Mouse (Mus musculus) embryo, embryonic 9.5 days (tissue): Measurements from ENCODE around the gene Cyp4f37.
A peak's percentile ranks its signal among the peaks of the same experiment; 100 is the strongest.
"Not testable (repeated sequence)": the region's sequence is repeated elsewhere in the genome, so short reads cannot be mapped to it uniquely, and the experiment has no call there.

ENCODE experiments used
- DNase-seq: peaks from one replicate; pipeline ENCODE4 v3.0.0-alpha.2; 2017; ENCODE audit errors: extremely low spot score

Cyp4f37 gene

DNA sequence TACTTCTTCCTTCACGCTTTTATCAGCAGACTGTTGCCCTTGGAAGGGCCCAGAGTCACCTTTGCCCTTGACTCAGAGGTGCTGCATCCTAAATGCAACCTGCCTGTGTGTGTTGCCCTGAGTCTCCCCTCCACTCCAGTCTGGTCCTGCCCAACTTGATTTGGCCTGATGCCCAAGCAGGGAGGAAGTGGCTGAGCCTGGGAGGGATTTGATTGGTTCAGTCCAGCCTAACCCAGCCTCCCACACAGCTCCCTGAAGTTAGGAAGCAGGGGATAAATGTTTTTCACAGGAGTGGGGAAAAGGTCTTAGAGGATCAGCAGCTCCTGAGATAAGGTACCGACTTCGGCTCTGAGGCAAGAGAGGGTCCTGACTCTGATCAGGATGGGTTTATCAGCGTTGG is at the start of gene Cyp4f37:
TSS of gene Cyp4f37 (plus strand) at position 292 of the 400 bp plus-strand sequence.
- DNase-seq, result not testable (repeated sequence)

- not testable (repeated sequence) for DNase-seq
Measured at GRCm38 (mm10) chr17:32573286-32573685, 47.8 kb upstream of the Cyp4f37 start.

- DNase-seq, result no peak
Measured at GRCm38 (mm10) chr17:32577496-32578186, 43.5 kb upstream of the Cyp4f37 start.

DNA sequence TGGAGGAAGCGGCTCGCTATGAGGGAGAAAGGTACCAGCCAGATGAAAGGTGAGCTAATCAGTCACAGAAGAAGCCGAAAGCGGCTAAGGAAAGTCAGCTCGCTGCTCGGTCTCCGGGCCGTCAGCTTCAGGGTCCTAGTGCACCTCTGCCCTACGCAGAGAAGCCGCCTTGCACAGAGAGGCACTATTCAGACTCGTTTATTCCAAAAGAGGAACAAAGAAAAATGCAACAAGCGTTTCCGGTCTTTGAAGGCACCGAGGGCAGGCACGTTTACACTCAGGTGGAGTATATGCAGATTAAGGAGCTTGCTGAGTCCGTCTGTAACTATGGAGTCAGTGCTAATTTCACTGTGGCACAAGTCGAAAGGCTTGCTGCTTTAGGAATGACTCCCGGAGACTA is 24.6 kb upstream of the Cyp4f37 start:
- no peak for DNase-seq

DNA sequence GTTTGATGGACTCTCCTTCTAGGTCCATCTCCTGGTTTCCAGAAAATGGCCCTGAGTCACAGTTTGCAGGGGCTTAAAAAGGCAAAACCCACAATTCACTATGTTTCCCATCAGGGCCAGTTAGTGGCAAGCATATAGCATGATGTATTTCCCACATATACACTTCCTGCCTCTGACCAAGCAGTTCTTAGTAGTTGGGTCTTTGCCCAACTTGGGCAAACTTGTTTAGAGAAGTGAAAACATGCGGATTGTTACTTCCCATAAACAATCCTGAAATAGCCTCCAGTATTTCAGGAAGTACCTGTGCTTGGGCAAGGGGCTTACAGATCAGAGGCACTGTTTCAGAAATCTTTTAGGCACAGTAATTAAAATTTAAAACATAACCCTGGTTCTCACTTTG is 13.1 kb upstream of the Cyp4f37 start:
- no peak for DNase-seq

DNA sequence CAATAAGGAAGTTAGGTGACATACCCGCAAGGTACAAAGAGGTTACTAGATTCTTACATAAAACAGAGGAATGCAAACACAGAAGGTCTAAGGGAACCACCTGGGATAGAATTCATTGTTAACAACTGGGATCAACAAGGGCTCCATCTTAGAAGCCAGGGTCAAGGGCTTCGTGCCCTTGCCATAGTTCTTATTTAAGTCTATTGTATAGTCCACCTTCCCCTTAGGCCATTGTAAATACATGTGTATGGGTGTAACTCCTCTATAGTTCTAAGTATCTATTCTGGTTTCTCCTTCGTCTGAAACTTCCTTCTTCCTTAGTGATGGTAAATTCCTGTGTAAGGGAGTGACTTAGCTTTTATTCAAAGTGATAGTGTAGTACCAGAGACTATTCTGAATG is 10.9 kb upstream of the Cyp4f37 start:
- not testable (repeated sequence) for DNase-seq

DNA sequence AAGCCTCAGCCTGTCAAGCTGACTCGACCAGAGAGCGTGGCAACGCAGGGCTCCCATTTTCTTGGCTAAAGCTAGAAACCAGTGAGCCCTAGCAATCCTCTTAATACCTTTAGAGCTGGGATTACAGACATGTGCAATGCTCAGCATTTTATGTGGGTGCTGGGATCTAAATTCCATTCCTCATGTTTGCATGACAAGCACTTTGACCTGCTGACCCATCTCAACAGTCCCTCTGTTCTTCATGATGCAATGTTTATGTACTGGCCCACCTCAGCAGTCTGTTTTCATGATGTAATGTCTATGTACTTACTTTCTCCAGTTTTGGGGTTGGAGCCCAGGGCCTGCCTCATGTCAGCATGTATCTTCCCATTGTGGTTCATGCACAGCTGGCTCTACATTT is 10.2 kb upstream of the Cyp4f37 start:
- DNase-seq, result no peak

DNA sequence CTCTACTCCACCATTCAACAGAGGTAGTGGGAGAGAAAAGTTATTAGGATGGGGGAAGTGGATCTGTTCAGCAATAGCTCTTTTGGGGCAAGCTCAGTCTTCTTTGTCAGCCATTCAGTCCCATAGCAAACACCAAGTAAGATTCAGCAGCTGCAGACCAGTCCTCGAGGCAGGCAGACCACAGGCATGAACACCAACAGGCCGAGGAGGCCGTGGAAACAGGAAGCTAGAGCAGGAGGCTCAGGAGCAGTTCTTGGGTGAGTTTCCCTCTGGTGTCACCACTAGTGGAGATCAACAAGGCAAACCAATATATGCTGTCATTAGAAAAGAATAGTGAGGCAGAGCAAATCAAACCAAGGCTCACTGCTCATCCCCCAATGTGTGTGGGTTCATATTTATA is 8.7 kb upstream of the Cyp4f37 start:
- no peak for DNase-seq

DNA sequence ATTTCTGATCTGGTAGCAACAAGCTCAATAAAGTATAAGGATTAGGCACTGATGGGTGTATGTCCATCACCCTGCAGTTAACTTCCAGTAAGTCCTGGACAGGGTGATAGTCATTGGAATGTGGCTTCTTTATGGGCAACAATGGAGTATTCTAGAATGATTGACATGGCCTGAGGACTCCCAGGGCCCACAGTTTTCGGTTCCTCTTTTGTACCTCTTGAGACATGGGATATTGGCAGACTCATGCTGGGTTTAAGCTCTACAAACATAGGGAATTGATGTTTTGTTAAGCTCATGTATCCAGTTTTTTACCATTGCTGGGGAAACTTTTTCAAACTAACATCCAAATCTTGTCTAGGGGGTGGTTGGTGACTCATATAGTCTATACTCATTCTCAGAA is 3.9 kb upstream of the Cyp4f37 start:
- no peak for DNase-seq

DNA sequence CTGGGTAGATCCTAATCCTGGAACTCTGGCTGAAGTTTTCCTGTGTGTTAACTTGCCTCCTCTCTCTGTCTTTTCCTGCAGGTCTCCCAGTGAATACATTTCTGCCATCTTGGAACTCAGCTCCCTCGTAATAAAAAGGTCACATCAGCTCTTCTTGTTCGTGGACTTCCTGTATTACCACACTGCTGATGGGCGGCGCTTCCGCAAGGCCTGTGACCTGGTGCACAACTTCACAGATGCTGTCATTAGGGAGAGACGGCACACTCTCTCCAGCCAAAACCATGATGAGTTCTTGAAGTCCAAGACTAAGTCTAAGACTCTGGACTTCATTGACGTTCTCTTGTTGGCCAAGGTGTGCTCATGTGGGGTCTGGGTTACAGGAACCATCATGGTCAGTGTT is 8.6 kb downstream of the Cyp4f37 start:
- not testable (repeated sequence) for DNase-seq

GRCm38 (mm10) chr17:32631936-32632335 is 10.8 kb downstream of the Cyp4f37 start:
- no peak for DNase-seq

- not testable (repeated sequence) for DNase-seq
Measured at GRCm38 (mm10) chr17:32634242-32634971, 13.3 kb downstream of the Cyp4f37 start.

- DNase-seq, result peak; percentile 89
Measured at GRCm38 (mm10) chr17:32634972-32635314, 13.8 kb downstream of the Cyp4f37 start.

DNA sequence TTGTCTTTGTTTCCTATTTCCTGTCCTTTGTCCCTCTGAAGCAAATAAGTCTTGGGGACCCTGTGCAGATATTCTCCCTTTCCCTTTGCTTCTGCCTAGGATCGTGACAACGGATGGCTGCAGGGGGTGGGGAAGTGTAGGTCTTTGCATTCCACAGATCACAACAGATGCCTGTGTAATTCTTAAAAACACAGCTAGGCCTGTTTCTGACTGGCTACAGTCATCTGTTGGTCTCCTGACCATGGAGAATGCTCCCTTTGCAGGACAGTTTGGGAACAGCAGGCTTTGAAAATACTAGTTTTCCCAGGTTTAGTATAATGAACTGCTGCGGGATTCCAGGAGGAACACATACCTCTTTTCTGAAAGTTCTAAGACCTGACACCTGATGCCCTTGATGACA is 15.2 kb downstream of the Cyp4f37 start:
- no peak for DNase-seq

DNA sequence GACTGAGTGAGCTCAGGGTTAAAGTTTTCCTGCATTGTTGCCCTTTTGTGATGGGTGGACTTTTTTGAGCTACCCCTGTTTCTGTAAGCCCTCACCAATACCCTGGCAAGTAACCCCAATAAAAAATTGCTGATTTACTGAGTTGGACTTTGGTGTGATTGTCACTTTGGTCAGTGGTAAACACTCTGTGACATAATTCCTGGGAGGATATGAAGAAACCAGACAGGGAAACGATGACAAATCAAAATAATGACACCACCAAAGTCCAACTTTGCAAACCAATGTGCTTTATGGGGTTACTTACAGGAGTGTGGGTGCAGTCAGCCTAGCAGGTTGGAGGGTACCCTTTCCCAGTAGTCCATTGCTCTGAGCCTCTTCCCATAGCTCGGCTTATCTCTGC is 16.0 kb downstream of the Cyp4f37 start:
- DNase-seq, result no peak

DNA sequence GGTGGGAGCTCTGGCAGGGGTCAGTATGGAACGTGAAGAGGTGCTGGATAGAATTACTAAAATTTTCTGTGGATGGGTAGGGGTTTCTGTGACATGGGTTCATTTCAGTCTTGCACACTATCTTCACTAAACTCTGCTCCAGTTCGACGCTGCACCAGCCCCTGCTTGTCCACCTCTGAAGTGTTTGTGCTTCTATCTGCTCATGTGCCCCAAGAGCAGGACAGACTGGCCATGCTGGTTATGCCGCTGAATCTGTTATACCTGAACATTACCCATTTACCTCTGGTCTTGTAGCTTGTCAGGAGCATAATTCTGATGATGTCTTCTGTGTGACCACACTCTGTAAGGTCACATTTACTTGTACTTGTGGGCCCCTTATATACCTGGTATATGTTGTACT is 25.5 kb downstream of the Cyp4f37 start:
- DNase-seq, result no peak

DNA sequence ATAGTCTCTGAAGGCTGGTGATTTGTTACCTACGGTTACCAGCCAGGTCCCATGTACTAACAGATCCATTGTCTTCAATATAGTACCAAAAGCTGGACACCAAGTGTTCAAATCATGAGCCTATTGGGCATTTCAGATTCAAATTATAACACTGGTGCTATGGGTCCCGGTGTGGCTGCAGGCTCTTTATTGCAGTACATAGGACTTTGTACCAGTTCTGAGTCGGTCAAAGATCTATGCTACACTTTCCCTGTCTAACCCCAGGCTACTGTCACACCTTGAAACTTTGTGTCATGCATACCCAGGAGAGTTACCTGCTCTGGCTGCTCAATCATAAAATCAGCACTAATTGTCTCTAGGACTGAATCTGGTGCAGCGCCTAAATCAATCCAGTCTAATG is 32.8 kb downstream of the Cyp4f37 start:
- DNase-seq, result no peak

- no peak for DNase-seq
Measured at GRCm38 (mm10) chr17:32657041-32657440, 35.9 kb downstream of the Cyp4f37 start.

- no peak for DNase-seq
Measured at GRCm38 (mm10) chr17:32658246-32658645, 37.1 kb downstream of the Cyp4f37 start.

DNA sequence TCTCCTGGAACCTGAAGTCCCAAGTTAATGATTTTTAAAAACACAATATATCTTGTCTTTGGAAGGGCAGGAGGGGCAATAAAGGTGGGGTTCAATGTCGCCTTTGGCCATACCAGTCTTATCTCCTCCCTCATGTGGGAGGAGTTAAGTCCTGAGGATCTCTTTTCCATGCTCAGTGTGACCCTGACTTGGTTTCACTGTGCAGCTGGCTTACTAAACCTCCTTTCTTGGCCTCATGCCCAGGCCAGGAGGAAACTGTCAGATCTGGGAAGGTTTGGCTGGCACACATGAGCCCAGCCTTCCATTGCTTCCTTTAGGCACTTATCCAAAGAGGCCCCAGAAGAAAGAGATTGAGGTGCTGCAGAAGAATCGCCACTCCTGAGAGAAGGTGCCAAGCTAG is 37.6 kb downstream of the Cyp4f37 start, which contains the start of gene Cyp4f40:
TSS of gene Cyp4f40 (plus strand) at position 189 of the 400 bp plus-strand sequence.
- DNase-seq, result no peak

DNA sequence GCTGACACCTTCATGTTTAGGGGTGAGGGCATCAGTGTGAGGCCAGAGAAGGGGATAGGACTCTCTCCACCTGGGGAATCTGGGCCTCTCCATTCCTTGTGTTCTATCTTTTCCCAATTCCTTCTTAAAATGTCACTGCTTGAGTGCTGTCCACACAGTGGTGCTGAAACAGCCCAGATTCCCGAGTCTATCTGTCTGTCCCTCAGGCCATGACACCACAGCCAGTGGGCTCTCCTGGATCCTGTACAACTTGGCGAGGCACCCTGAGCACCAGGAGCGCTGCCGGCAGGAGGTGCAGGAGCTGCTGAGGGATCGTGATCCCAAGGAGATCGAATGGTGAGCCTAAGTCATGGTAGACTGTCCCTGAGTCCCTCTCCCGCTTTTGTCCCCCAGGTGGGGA is 52.9 kb downstream of the Cyp4f37 start:
- DNase-seq, result no peak

- peak; percentile 6 for DNase-seq
Measured at GRCm38 (mm10) chr17:32676040-32676635, 55.0 kb downstream of the Cyp4f37 start.

GRCm38 (mm10) chr17:32680404-32680803 is 59.3 kb downstream of the Cyp4f37 start:
- peak; percentile 17 for DNase-seq
